Mouse (Mus musculus) intestine, postnatal 0 days (tissue): ENCODE data around the gene Gm43518. TPM values are rescaled to one million over a fixed set of nuclear protein-coding genes. Genes with fewer than 3 reads are reported as not detected.

Experiments
- ATAC-seq: fragments of 200-750 bp; cut with Nextera tagmentation; 2 replicates; pipeline ENCODE4 v1.8.0; 2017; ENCODE audit warnings: mild to moderate bottlenecking, moderate TSS enrichment, moderate library complexity
- H3K27ac ChIP-seq: fragments of 300-500 bp; sonication (generic); 2 replicates; pipeline ENCODE4 v1.5.1; 2014; ENCODE audit warnings: mild to moderate bottlenecking, low read depth, low read length, moderate library complexity
- H3K27me3 ChIP-seq: fragments of 300-500 bp; sonication (generic); replicated peaks from 2 replicates; pipeline ENCODE4 v1.6.1; 2014; ENCODE audit warnings: low read length, mixed read lengths; ENCODE audit not compliant: control insufficient read depth, insufficient read depth
- H3K36me3 ChIP-seq: fragments of 300-500 bp; sonication (generic); 2 replicates; pipeline ENCODE4 v1.6.1; 2014; ENCODE audit warnings: mild to moderate bottlenecking, moderate library complexity; ENCODE audit not compliant: control insufficient read depth, insufficient read depth
- H3K4me1 ChIP-seq: fragments of 300-500 bp; sonication (generic); replicated peaks from 2 replicates; pipeline ENCODE4 v1.6.1; 2014; ENCODE audit warnings: antibody characterized with exemption, low read length, mixed read lengths; ENCODE audit not compliant: control insufficient read depth, insufficient read depth
- H3K4me2 ChIP-seq: fragments of 300-500 bp; sonication (generic); replicated peaks from 2 replicates; pipeline ENCODE4 v1.6.1; 2014; ENCODE audit warnings: low read depth, mild to moderate bottlenecking, moderate library complexity
- H3K4me3 ChIP-seq: fragments of 300-500 bp; sonication (generic); 2 replicates; pipeline ENCODE4 v1.5.1; 2014; ENCODE audit warnings: low read depth, low read length
- H3K9ac ChIP-seq: fragments of 300-500 bp; sonication (generic); 2 replicates; pipeline ENCODE4 v1.6.1; 2014; ENCODE audit warnings: mild to moderate bottlenecking, low read depth, low read length
- H3K9me3 ChIP-seq: fragments of 300-500 bp; sonication (generic); 2 replicates; pipeline ENCODE4 v1.6.1; 2016; ENCODE audit warnings: mixed run types; ENCODE audit not compliant: control insufficient read depth
- CTCF ChIP-seq: sonication (generic); IDR thresholded peaks from 2 replicates; pipeline ENCODE4 v1.5.1; 2016; ENCODE audit warnings: low read depth, mild to moderate bottlenecking, control low read depth, antibody characterized with exemption, moderate library complexity
- WGBS: fragments of 180-500 bp; shearing (Covaris S2); extraction: QIAGEN DNeasy Blood & Tissue Kit; methylation state at CpG from one replicate; pipeline ENCODE4 v1.1.7; 2014; 5-methylcytosine and 5-hydroxymethylcytosine counted together
- polyA plus RNA-seq: library from polyadenylated mRNA; unstranded; fragments of >200 nt; fragmentation: Nextera tagmentation; extraction: Ambion mirVana; gene quantifications from 2 replicates; pipeline ENCODE4 v1.2.1, GENCODE M21; 2015

Gm43518 gene
- polyA plus RNA-seq, 1 experiment from 2014 or later: 0.35 TPM

DNA sequence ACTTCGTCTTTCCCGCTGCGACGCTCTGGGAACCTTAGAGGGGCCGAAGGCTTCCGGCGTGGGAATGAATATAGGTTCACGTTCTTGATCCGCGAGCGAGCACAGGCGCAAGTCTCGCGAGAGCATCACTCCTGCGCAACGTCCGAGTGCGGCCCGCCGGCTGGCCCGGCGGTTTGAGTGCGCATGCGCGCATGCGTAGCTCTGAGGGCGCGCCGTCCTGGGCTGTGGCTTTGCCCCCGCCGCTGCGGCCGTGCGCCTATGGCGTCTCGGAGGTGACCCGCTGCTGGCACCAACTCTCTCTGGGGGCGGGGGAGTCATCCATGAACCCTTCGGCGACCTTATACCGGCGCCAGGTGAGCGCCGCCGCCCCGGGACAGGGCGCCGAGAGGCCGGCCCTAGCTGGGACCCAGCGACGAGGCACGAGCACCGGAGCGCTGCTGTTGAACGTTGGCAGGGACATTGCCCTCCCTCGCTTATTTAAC lies 3.3 kb downstream of the Gm43518 start, which contains the start of gene Ccdc62:
Gene Ccdc62 (plus strand): TSS at position 172 of the 482 bp plus-strand sequence.
- H3K27me3 ChIP-seq: no peaks in the 10 kb centered on the region
- peaks cover 3% of the 10 kb centered on the region; the same call in 1 of the 2 replicates for H3K4me1 ChIP-seq
- no peak for TF ChIP-seq CTCF
- no peaks in the 10 kb centered on the region for H3K9me3 ChIP-seq
- H3K4me2 ChIP-seq: peak within 1 kb of the TSS; percentile 73
- peak; percentile 96 for ATAC-seq
- peak within 1 kb of the TSS; percentile 86 for H3K9ac ChIP-seq
- WGBS: under 1% methylated on average over 56 of the region's 56 CpGs
- peak within 1 kb of the TSS; percentile 90 for H3K27ac ChIP-seq
- peak within 1 kb of the TSS; percentile 65 for H3K4me3 ChIP-seq
- peaks cover 27% of the 10 kb centered on the region for H3K36me3 ChIP-seq

DNA sequence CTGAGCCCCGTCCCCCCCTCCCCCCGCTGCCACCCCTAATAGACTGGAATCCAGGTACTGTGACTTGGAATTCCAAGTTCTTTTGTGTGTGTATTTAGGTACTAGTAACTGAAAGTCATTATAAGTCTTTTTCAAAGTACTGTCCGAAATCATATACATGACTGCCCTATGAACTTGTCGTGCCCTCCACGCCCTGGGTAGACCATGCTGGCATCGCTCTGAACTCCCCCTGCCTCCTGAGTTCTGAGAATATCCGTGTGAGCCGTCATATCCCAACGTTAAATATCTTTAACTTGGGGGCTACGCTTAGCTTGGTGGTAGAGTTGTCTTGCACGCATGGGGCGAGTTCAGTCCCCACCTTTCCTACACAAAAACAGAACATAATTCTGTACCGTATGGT lies 3.9 kb downstream of the Gm43518 start:
- peak overlapping the region; percentile 73 for H3K4me2 ChIP-seq
- TF ChIP-seq CTCF: no peak
- H3K27me3 ChIP-seq: no peaks in the 10 kb centered on the region
- no peaks in the 10 kb centered on the region for H3K9me3 ChIP-seq
- peak overlapping the region; percentile 90 for H3K27ac ChIP-seq
- peaks cover 3% of the 10 kb centered on the region; the same call in 1 of the 2 replicates for H3K4me1 ChIP-seq
- WGBS: 41% methylated on average over 13 of the region's 13 CpGs
- peak overlapping the region; percentile 65 for H3K4me3 ChIP-seq
- H3K9ac ChIP-seq: peak overlapping the region; percentile 86
- ATAC-seq: no peak
- peaks cover 22% of the 10 kb centered on the region for H3K36me3 ChIP-seq

DNA sequence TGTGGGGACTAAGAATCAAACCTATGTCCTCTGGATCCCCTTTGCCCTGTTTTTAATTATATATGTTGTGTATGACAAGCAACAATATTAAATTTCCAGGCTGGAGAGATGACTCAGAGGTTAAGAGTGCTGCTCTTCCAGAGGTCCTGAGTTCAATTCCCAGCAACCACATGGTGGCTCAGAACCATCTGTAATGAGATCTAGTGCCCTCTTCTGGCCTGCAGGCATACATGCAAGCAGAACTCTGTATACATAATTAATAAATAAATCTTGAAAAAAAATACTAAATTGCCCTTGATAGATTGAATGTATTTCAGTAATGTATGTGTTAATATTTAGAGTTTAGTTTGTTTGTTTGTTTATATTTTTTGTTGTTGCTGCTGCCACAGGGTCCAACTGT lies 5.7 kb downstream of the Gm43518 start:
- ATAC-seq: no peak
- Histone ChIP-seq H3K9ac (no peak overlapping the region), H3K4me3 (no peak overlapping the region), H3K4me2 (no peak overlapping the region), H3K9me3 (no peaks in the 10 kb centered on the region), H3K27ac (no peak overlapping the region), H3K36me3 (peaks cover 6% of the 10 kb centered on the region; the same call in 1 of the 2 replicates), H3K27me3 (no peaks in the 10 kb centered on the region), H3K4me1 (peaks cover 3% of the 10 kb centered on the region; the same call in 1 of the 2 replicates)
- TF ChIP-seq CTCF: peak; percentile 40; the same call in 1 of the 2 replicates

DNA sequence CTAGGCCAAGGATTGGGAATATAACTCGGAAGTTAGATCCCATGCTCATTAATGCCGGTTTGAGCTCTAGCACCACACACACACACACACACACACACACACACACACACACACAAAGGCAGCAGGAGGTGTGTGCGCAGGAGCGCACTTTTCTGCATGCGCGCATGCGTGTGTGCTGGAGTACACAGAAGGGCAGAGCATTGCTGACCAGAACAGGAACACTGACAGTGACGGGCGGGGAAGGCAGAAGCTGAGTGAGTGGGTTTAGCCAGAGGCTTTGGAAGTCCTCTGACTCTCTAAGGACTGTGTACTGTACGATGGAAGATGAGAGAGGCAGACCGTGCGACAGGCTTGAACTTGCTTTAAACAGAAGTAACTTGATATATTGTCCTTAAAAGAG lies 6.3 kb downstream of the Gm43518 start:
- Histone ChIP-seq H3K9me3 (no peaks in the 10 kb centered on the region), H3K9ac (no peak overlapping the region), H3K4me2 (no peak overlapping the region), H3K27me3 (no peaks in the 10 kb centered on the region), H3K4me3 (no peak overlapping the region), H3K27ac (no peak overlapping the region), H3K4me1 (peaks cover 3% of the 10 kb centered on the region; the same call in 1 of the 2 replicates), H3K36me3 (no peaks in the 10 kb centered on the region; the same call in 1 of the 2 replicates)
- 92% methylated on average over 12 of the region's 12 CpGs for WGBS
- no peak for ATAC-seq
- no peak for TF ChIP-seq CTCF

DNA sequence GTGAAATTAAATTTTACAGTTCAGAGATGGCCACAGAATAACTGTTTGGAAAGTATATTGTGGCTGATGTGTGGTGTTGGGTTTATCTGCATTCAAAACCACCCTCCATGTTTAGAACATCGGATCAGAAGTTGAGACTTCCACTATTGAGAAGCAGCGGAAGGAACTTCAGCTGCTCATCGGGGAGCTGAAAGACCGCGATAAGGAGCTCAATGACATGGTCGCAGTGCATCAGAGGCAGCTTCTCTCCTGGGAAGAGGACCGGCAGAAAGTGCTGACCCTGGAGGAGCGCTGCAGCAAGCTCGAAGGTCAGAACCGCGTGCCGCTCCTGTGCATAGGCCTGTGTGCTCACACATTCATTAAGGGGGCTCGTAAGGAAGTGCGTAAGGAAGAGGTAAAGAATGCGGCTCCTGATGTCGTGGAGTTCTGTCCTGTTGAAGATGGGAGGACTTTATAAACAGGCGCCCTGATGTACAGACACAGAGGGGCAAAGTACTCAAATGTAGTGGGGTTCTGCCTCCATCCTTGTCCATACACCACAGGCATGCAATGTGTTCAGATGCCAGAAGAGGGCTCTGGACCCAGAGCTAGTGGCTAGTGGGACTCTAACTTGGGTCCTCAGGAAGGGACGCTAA lies 6.9 kb downstream of the Gm43518 start:
- no peak for ATAC-seq

DNA sequence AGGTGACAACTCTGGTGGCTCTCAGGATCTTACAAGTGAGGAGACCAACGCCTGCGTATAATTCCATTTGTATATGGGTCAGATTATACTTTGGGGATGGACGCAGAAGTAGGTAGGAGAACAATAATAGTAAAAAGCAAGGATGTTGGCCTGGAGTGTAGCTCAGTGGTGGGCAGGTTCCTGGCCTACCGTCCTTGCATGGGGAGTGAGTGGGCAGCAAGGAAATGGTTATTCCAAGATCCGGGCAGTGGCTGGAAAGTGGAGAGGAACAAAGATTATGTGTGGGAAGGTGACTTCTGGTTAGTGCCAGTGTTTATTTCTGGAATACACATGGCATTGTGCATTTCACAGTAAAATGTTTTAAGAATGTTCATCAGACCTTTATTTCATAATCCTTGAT lies 8.7 kb downstream of the Gm43518 start:
- 89% methylated on average over 5 of the region's 5 CpGs for WGBS

More for the DNA sequence above, 6.9 kb downstream of the Gm43518 start:
- H3K4me2 ChIP-seq: no peak overlapping the region
- H3K4me1 ChIP-seq: peaks cover 3% of the 10 kb centered on the region; the same call in 1 of the 2 replicates
- 35% methylated on average over 18 of the region's 18 CpGs for WGBS
- no peak overlapping the region for H3K9ac ChIP-seq
- H3K9me3 ChIP-seq: no peaks in the 10 kb centered on the region
- H3K36me3 ChIP-seq: no peaks in the 10 kb centered on the region; the same call in 1 of the 2 replicates
- H3K27ac ChIP-seq: no peak overlapping the region
- no peak overlapping the region for H3K4me3 ChIP-seq
- H3K27me3 ChIP-seq: no peaks in the 10 kb centered on the region
- peak; percentile 67 for TF ChIP-seq CTCF

More for the DNA sequence above, 8.7 kb downstream of the Gm43518 start:
- Histone ChIP-seq H3K9me3 (no peaks in the 10 kb centered on the region), H3K4me1 (peaks cover 3% of the 10 kb centered on the region; the same call in 1 of the 2 replicates), H3K4me2 (no peak overlapping the region), H3K4me3 (no peak overlapping the region), H3K9ac (no peak overlapping the region), H3K27ac (no peak overlapping the region), H3K27me3 (no peaks in the 10 kb centered on the region), H3K36me3 (no peaks in the 10 kb centered on the region; the same call in 1 of the 2 replicates)
- no peak for ATAC-seq
- TF ChIP-seq CTCF: no peak
